Mouse (Mus musculus) heart, postnatal 10 days (tissue): ENCODE data around the gene Nipa2. TPM values are rescaled to one million over a fixed set of nuclear protein-coding genes. Genes with fewer than 3 reads are reported as not detected.
A peak's percentile ranks its signal among the peaks of the same experiment; 100 is the strongest.

Source experiments
- DNase-seq, 2 experiments: peaks; one replicate each; pipeline ENCODE4 v3.0.0; 2021
- intact Hi-C: fragments of 180-260 bp; cut with DNase I; formaldehyde crosslinking; loops from one replicate; pipeline ENCODE4 v1.15.1; 2025
- total RNA-seq, 2 experiments: library from RNA; stranded (reverse); gene quantifications; 2 replicates each; pipeline ENCODE4 v1.2.3; 2021

The Nipa2 gene
- 10 to 100 TPM; 42.7 to 48.2 TPM for total RNA-seq

DNA sequence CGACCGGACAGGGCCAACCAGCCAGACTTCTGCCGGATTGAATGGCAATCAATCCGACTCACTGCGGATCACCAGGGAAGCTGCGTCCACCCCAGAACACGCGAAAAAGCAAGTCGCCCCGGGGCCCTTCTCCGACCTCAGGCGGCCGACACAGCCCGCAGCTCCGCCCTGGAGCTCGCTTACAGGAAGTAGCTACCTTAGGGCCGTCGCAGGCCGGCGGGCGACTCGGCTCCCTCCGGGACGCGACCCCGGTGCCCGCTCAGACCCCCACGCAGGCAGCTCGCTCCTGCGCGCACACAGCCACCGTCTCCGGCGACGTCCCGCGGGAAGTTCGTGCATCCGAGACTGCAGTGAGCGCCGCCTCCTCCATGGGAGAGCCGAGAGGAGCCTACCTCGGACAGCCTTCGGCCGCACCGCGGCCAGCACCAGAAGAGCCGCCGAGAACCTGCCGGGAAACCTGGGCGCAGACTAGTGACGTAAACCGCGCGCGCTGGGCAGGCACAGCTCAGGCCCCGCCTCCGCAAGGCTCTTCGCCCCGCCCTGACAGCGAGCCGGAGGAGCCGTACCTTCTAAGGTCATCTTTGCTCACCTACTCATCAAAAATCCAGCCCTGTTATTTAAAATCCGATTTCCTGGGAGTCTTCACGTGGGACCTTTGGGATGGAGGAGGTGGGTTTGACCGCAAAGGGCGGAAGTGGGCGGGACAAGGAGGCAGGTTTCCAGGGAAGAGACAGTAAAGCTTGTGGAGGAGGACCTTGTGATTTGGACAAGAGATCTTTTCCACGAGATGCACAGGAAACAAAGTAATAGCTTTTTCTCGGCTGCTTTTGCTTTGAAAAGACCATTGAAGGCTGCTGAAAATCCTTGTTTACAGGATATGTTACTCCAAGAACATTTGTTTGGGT lies at the start of gene Nipa2:
TSS of gene Nipa2 (minus strand) at position 473 of the 905 bp plus-strand sequence.
- peak; percentile 95 to 97 for DNase-seq
- intact Hi-C loops, result loop anchor here (5.0 kb wide), 1 partner anchor 90 kb away; the partner anchor contains the start of gene Herc2

DNA sequence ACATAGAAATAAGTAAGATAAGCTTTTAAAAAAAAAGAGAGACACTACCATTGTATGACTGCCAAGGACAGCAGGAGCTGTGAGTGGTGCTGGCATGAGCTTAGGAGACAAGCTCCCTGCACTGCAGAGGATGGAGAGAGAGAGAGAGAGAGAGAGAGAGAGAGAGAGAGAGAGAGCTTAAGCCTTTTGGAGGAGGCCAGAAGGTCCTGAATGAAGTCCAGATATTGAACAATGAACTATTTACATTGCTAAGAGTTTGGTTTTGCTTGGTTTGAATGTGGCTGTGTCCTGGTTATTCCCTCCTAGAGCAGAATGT lies 48.7 kb upstream of the Nipa2 start:
- DNase-seq, result no peak
- intact Hi-C loops, result no loop called here

DNA sequence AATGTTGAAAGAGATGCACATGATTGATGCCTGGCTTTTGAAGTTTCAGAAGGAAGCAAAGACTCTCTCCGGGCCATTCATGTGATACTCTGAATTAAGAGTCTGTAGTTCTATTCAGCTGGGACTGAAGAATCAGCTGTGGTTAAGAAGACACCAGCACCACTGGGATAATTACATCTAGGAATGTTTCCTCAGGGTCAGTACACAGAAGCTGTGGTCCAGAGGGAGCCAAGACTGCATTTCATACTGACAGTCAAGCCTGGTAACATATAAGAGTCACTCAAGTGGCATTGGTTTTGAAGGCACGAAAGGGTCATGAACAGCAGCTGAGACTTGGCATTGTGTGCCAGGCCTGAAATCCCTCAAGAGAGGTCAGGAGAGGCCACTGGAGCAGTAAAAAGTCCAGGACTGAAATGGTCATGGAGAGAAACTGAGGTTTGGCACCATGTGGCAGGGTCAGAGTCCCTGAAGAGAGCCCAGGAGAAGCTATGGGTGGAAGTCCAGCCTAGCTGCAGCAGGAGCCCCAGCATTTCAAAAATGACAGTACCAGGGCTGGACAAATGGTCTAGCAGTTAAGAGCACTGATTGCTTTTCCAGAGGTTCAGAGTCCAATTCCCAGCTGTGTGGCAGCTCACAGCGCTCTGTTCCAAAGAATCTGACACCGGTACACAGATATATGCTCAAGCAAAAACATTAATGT lies 48.2 kb upstream of the Nipa2 start:
- no peak for DNase-seq
- intact Hi-C loops, result no loop called here

DNA sequence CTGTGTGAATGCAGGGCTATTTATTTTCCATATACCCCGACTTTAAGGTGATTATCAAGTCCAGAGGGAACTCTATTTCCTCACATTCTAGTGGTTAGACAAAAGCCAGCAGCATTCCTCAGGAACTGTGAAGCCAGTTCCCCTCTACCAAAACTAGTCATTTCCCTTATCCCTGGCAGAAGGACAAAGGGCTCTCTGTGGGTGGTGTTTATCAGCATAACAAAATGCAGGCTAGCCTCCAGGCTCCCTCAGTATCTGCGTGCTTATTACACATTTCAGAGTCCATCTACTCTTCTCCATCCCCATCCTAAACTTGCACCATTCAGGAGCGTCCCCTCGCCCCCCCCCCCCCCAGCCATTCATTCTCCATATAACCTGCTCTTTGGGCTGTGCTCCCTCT lies 36.7 kb upstream of the Nipa2 start:
- DNase-seq, result peak in 1 of 2 experiments; percentile 7
- intact Hi-C loops, result no loop called here

DNA sequence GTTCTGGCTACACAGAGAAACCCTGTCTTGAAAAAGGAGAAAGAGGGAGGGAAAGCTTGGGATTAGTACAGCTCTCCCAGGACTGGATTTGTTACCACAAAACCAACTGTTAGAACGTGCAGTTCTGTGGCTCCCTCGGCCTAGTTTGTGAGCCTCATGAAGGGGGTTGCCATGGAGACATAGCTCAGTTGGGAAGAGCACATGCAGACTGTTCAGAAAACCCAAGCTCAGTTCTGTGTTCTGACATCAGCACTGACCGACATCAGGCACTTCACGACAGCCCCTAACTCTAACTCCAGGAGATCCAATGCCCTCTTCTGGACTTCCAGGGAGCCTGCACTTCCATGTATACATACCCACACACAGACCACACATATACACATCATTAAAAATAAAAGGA lies 32.7 kb upstream of the Nipa2 start:
- no peak for DNase-seq

DNA sequence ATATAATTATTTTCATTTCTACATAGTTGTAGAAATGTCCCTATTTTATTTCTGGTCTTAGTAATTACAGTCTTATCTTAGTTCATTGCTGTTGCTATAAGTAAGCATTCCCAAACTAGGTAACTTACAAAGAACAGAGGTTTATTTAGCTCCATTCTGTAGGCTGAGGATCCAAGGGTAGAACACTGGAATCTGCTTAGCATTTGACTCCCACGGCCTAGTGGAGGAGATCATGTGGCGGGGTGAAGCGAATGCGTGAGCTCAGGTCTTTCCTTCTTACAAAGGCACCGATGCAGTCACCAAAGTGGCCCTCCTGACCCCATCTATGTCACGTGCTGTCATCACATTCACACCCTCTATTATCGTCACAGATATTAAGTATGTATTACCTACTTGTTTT lies 29.6 kb upstream of the Nipa2 start:
- intact Hi-C loops, result no loop called here
- DNase-seq, result no peak

More for the DNA sequence above, 32.7 kb upstream of the Nipa2 start:
- intact Hi-C loops, result no loop called here

DNA sequence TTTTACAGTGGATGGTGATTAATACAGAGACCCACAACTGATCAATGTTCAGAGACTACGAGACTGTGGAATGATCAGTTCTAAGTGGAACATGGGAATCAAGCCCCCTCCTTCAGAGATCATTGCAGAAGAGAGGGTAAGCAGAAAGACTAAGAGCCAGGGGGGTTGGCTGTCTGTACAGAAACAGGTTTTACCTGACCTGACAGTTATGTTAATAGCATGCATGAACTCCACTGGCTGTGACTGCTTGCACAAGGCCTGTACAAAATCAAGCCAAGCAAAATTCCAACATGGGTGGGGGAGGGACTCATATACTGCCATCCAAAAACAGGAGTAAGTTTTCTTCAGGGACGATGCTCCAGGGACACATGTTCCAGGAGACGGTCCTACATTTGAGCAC lies 28.9 kb upstream of the Nipa2 start:
- DNase-seq, result no peak
- intact Hi-C loops, result no loop called here

DNA sequence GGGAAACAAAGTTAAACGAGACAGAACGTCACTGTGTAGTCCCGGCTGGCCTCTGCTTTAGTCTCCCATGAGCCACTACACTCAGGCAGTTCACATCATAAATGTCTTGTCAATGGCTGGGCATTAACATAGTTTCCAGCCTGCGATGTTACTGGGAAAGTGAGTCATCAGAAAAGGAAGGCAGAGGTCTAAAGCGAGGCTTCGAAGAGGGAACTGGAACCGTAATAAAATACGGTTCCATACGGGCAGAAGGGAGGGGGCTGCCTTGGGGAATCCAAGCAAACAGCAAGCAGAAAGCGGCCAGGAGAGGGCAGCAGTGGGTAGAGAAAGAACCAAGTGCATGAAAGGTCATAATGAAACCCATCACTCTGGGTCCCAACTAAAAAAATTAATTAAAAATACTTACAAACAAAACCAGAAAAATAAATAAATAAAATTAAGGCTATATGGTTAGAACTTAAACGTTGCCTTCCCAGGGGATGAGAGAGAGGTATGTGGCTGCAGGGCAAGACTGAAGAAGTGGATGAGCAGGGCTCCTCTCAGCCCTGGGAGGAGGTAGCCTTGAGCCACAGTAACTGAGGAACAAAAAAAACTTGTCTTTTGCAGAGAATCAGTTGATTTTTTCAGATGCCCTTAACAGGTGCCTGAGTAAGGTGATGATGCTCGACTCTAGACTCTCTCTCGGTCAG lies 24.4 kb upstream of the Nipa2 start:
- intact Hi-C loops, result loop anchor here (1.0 to 5.0 kb wide), 2 partner anchors 56 to 121 kb away; no protein-coding TSS in a partner anchor
- DNase-seq, result peak; percentile 75 to 87

DNA sequence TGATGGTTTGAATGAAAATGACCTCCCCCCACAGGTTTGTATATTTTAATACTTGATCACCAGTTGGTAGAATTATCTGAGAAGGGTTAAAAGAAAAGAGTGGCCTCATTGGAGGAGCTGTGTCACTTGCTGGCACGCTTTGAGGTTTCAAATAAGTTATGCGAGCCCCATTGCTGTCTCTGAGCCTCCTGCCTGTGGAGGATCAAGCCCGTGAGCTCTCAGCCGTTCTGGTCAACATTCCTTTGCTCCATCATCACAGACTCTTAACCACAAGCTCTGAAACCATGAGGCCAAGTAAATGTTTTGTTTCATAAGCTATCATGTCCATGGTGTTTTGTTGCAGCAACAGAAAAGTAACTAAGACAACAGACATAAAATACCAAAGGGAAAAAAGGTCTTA lies 22.5 kb upstream of the Nipa2 start:
- no peak for DNase-seq
- intact Hi-C loops, result loop anchor here (5.0 kb wide), 1 partner anchor 123 kb away; no protein-coding TSS in a partner anchor

DNA sequence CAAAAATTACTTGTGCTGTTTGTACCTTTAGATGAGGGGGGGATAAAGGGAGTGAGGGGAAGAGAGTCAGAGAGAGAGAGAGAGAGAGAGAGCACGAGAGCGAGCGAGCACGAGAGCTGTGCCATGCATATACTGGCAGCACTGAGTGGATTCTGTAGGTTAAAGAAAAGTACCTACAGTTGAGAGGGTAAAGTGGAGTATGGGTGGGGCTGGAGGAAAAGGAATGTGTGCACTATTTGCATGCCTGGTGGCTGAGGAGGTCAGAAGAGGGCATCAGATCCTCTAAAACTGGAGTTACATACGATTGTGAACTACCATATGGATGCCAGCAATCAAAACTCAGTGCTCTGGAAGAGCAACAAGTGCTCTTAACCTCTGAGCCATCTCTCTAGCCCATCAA lies 20.8 kb upstream of the Nipa2 start:
- intact Hi-C loops, result no loop called here

DNA sequence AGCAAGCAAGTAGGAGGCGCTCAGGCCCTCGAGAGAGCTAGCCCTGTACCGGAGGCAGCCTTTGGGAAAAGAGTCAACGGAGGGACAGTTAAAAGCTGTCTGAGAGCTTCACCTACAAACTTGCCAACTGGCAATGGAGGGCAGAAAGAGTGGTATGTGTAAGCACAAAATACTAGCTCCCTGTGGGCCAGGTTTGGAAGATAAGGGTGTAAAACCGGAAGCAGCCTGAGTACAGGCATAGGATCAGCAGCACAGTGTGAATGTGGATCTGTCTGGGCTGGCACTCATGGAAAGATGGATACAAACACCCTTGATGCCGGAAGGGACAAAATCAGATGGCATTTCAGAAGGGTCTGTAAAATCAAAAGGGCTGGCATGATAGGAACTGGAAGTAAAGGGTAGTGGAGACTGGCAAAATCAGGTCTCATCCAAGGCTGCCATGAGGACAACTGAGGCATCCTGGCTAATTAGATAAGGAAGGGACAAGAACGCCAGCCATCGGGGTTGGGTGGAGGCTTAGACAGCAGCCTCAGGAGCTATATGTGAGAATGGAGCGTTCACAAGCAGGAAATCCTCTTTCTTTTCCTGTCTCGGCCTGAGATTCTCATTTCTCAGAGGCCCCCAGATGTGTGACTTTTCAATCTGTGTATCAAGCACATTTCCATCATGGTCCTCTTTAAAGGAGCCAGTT lies 19.9 kb upstream of the Nipa2 start:
- intact Hi-C loops, result no loop called here
- DNase-seq, result no peak

More for the DNA sequence above, 20.8 kb upstream of the Nipa2 start:
- no peak for DNase-seq

DNA sequence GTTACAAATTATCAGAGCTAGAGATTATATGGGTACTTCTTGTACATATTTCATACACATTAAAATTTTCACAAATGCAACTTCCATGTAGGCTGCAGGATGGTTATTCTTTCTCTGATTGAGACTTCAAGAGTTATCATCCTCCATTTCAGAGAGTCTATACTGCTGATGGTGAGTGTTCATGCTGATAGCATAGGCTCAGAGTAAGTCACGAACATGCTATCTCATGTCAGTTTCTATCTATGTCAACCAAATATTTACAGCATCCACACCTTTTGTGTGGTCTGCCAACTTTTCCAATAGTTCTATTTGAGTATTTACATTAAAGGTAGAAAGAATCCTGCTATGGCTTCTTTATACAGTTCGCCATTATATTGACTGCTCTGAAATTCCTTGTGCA lies 19.2 kb upstream of the Nipa2 start:
- intact Hi-C loops, result no loop called here
- DNase-seq, result no peak

DNA sequence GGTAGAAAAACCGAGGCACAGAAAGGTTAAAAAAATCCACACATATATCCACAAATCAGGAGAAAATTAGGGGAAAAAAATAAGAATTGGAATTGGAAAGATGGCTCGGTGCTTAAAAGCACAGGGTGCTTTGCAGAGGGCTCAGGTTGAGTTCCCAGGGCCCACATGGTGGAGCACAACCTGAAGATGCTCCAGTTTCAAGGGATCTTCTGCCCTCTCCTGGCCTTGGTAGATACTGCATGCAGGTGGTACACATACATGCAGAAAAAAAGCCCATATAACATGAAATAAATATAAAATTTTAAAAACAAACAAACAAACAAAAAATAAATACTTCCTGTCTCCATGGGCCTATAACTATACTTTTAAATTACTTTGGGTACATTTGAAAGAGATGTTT lies 12.2 kb upstream of the Nipa2 start:
- DNase-seq, result no peak
- intact Hi-C loops, result no loop called here

DNA sequence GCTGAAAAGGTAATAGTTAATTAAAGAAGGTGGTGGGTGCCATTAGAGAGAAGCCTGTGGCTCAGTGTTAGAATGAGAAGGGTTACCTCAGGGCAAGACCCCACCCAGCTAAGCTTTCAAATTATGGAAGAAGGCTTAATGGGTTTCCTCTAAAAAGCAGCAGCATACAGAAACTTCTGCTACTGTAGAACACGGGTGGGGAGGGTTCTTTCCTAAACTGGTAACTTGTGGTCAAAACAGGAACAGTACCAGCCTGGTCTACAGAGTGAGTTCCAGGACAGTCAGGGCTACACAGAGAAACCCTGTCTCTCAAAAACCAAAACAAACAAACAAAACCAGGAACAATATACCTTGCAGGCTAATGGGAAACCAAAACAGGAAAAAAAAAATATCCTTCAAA lies 7.1 kb upstream of the Nipa2 start:
- no peak for DNase-seq
- intact Hi-C loops, result no loop called here

DNA sequence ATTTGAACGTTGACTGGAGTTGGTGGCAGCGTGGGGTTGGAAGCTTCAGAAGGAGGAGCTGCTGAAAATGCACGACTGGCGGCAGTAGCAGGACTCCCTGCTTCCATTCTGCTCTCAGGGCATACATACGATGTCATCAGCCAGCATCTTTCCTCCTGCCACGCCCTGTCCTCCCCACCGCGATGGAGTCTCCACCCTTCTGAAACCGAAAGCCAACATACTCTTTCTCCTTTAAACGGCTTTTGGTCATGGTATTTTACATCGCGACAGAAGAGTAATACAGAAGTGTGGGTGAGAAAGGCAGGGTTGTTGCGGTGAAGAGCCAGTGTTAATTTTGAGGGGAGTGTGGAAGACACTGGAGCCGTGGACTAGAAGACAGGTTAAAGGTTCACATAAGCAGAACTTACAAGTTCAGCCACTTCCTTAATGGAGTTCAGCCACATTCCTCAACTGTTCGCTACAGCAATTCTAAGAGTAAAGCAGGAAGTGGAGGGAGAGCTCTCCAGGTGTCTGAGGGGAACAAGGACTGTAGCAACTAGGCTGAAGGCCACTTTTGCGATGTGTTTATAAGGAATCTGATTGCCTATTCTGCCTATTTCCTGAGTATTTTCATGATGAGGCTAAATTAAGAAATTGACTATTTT lies 6.1 kb upstream of the Nipa2 start:
- intact Hi-C loops, result no loop called here
- peak in 1 of 2 experiments; percentile 24 for DNase-seq

DNA sequence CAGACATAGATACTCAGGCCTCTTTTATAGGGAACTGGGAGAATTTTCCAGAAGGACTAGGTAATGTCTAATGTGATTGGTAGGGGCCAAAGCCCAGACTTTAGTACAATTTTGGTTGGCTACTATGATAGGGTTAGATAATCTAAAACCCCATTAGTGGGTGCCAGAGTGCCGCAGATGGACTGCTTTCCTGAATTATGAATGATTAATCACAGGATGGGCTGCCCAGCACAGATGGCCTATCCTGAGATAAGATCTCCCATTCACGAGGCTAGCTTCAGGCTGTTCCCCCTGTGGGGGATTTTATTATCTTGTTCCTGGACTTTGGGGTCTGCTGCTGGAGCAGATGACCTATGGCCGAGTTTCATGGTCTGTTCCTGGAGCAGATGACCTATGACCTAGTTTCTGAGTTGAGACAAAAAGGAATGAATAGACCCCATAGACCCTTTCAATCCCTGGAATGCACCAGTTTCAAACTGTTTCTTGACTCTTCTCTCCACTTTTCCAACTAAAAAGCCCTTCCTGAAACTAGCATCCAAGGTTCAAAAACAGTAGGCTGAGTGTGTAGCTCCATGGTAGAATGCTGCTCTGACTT lies 4.7 kb upstream of the Nipa2 start:
- no peak for DNase-seq
- intact Hi-C loops, result no loop called here

DNA sequence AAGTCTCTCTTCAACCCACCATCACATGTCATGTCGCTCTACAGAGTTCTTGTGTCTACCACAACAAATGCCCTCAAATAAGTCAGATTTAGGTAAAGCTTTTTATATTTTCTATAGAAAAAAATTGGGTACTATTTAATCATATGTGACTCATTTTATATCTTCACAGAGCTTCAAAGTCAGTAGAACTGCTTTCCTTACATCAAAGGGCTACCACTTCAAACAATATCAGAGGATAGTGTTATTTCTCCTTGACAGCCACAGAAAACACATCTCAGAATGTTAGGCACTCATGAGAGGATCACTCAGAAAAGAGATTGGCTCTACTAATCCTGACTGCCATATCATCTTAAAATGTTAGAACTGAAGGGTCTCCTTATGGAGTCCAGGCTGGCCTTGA lies 1.8 kb downstream of the Nipa2 start:
- intact Hi-C loops, result loop anchor here (2.0 to 5.0 kb wide), 2 partner anchors 18 to 92 kb away; partner anchors contain the start of gene Herc2

DNA sequence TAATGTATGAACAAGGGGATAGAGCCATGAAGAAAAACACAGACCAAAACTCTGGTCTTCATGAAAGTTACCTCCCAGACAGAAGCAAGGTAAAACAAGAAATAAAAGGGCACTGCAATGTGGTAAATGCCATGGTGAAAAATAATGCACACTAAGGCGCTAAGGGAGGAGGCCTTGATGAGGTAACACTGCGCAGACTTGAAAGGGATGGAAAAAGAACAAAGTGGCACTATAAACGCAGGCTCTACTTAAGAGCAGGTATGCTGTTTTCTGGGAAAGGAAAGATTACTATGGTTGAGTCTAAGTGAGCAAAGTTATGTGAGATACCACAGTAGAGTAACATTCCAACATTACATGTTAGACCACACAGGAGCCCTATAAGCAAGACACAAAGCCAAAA lies 2.5 kb downstream of the Nipa2 start:
- intact Hi-C loops, result loop anchor here (2.0 to 5.0 kb wide), 2 partner anchors 17 to 92 kb away; partner anchors contain the start of gene Herc2

More for the DNA sequence above, 1.8 kb downstream of the Nipa2 start:
- no peak for DNase-seq

DNA sequence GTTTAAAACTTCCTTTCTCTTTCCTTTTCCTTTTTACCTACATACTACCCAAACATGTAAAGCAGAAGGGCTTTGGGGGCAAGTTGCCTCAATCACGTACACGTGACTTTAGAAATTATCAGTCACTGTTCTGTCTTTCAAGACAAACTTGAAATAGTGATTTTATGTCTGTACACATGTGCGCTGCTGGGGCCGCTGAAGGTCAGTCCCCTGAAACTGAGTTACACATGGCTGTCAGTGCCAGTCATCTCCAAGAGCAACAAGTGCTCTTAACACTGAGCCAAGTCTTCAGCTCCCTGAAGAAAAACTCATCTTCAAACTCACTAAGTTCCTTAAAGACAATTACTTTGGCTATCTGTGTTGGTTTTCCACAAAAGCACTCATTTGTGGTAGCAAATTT lies 4.4 kb downstream of the Nipa2 start:
- no peak for DNase-seq
- intact Hi-C loops, result no loop called here

More for the DNA sequence above, 2.5 kb downstream of the Nipa2 start:
- DNase-seq, result no peak

DNA sequence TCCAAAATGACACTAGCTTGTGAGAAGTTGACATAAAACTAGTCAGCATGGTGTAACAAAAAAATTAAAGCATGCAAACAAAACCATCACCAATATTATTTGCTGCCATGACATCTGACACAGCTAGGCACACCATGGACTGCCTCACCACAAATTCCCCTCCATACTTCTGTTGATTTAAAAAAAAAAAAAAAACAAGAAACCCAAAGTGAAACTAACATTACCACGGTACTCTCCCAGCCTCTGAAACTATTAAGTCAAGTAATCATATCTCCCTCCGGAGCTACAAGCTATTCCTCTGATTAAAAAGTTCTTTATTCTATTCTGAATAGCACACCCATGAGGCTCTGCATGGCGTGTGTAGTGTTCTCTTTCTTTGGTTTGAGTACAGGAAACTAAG lies 5.1 kb downstream of the Nipa2 start:
- intact Hi-C loops, result no loop called here

More for the DNA sequence above, 5.1 kb downstream of the Nipa2 start:
- no peak for DNase-seq
